ENCODE assay signal across 14 mouse cellular contexts in the genomic region with DNA sequence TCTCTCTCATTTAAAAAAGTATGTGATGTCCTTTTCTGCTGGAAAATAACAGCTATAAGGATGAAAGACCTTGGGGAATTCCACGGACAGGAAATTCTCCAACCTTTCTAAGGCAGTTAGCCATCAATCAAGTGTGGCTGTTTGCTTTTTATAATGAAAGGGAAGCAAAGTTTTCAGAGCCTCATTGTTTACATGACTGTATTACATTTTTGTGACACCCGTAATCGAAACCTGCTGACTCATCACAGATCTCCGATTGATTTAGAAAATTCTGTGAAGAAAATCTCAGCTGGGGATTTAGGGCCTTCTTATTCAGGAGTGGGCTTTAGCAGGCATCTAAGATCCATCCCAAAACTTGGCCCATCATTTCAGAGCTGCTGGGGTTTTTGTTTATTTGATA.
DNase-seq lines count a peak whose midpoint lies in the region; ATAC-seq lines count a peak whose summit lies in the region.
"Had no signal": no experiment of that assay in that cellular context is flagged by ENCODE, and none has a peak within 500 bp of the region (broad histone marks: within the 10 kb centered on the region; RNA-seq: fewer than 3 reads in every experiment).

No protein-coding gene starts in this region.

- H3K4me1 ChIP-seq in kidney, embryonic 14.5 days (ENCODE audit: control insufficient read depth, insufficient read depth, low read length), result 0 out of 2 replicates have a peak, but pooled peaks cover 5% of the 10 kb centered on the region

- no peak overlapping the region for H3K4me3 ChIP-seq in kidney, embryonic 14.5 days (ENCODE audit: low read length)
- H3K4me3 ChIP-seq: forebrain, embryonic 12.5 days; heart, embryonic 15.5 days; hindbrain, embryonic 15.5 days had no signal

- H3K4me2 ChIP-seq in kidney, embryonic 14.5 days (replicated peaks; ENCODE audit: low read depth, low read length), result 0 out of 2 replicates have a peak overlapping the region, but pooled peaks have one; percentile 1
- H3K4me2 ChIP-seq: forebrain, embryonic 12.5 days; heart, embryonic 15.5 days; hindbrain, embryonic 15.5 days had no signal

- peak; percentile 14 for DNase-seq in adrenal gland, adult 2 months
- DNase-seq in adrenal gland, postnatal 36 days, result no peak
- no peak for DNase-seq in kidney, adult 11 months
- DNase-seq in thymus, postnatal 0 days (ENCODE audit: low spot score), result peak; percentile 7
- no peak for DNase-seq in thymus, postnatal 14 days
- DNase-seq in right cerebral cortex, postnatal 14 days, result no peak
- no peak for DNase-seq in frontal cortex, postnatal 25 days (ENCODE audit: low spot score in 2 of 2)
- DNase-seq: adrenal gland, adult 8-10 months; cerebellum, adult 11-12 months; thymus, adult 18-20 months had no signal

- no peaks in the 10 kb centered on the region for H3K9me3 ChIP-seq in kidney, embryonic 14.5 days (ENCODE audit: control insufficient read depth, low read length)
- H3K9me3 ChIP-seq: forebrain, embryonic 12.5 days; heart, embryonic 15.5 days; hindbrain, embryonic 15.5 days had no signal

- ATAC-seq in kidney, embryonic 14.5 days (ENCODE audit: low FRiP score, low TSS enrichment), result no peak

- H3K36me3 ChIP-seq in kidney, embryonic 14.5 days (ENCODE audit: control insufficient read depth, insufficient read depth, low read length), result no peaks in the 10 kb centered on the region
- H3K36me3 ChIP-seq: forebrain, embryonic 12.5 days; heart, embryonic 15.5 days; hindbrain, embryonic 15.5 days had no signal

- no peak overlapping the region for H3K9ac ChIP-seq in kidney, embryonic 14.5 days (ENCODE audit: low read depth, low read length)
- H3K9ac ChIP-seq: forebrain, embryonic 12.5 days; heart, embryonic 15.5 days; hindbrain, embryonic 15.5 days had no signal

- H3K27ac ChIP-seq in kidney, embryonic 14.5 days (ENCODE audit: low read depth, low read length), result no peak overlapping the region
- H3K27ac ChIP-seq: forebrain, embryonic 12.5 days; heart, embryonic 15.5 days; hindbrain, embryonic 15.5 days had no signal

- WGBS in kidney, embryonic 14.5 days, result 32% methylated on average over 4 of the region's 4 CpGs

- no peaks in the 10 kb centered on the region for H3K27me3 ChIP-seq in kidney, embryonic 14.5 days (ENCODE audit: control insufficient read depth, insufficient read depth, low read length)
- H3K27me3 ChIP-seq: forebrain, embryonic 12.5 days; hindbrain, embryonic 15.5 days had no signal

Comparison
In these comparisons a context has a peak if more than half of its experiments do, and no peak if none do; other contexts are left out.
1. DNase-seq: peak in adrenal gland, adult 2 months (single experiment) and thymus, postnatal 0 days (single experiment); none in adrenal gland, postnatal 36 days (0 of 2), kidney, adult 11 months (single experiment), thymus, postnatal 14 days (single experiment), right cerebral cortex, postnatal 14 days (single experiment) and frontal cortex, postnatal 25 days (0 of 2).